Mouse (Mus musculus) G1E (cell line): ENCODE data around the gene Gm20422. TPM values are rescaled to one million over a fixed set of nuclear protein-coding genes. Genes with fewer than 3 reads are reported as not detected.
"Not testable (repeated sequence)": the region's sequence is repeated elsewhere in the genome, so short reads cannot be mapped to it uniquely, and the experiment has no call there.

Experiments
- ATAC-seq: 2 replicates; pipeline ENCODE4 v1.8.0; 2016; ENCODE audit warnings: mild to moderate bottlenecking; ENCODE audit not compliant: insufficient number of reproducible peaks, poor library complexity, low FRiP score, severe bottlenecking; ENCODE audit errors: extremely low read depth
- DNase-seq: peaks from one replicate; pipeline ENCODE4 v3.0.0; 2012; ENCODE audit warnings: low spot score
- H3K27me3 ChIP-seq: 2 replicates; pipeline ENCODE4 v1.6.1; 2012; ENCODE audit warnings: mild to moderate bottlenecking, low read length, inconsistent platforms; ENCODE audit not compliant: insufficient read depth
- H3K36me3 ChIP-seq: replicated peaks from 2 replicates; pipeline ENCODE3; 2012; ENCODE audit warnings: mild to moderate bottlenecking, inconsistent platforms
- H3K4me1 ChIP-seq: 2 replicates; pipeline ENCODE4 v1.6.1; 2012; ENCODE audit warnings: low read depth, low read length, inconsistent platforms, mixed read lengths; ENCODE audit not compliant: insufficient read depth
- H3K4me3 ChIP-seq: 2 replicates; pipeline ENCODE4 v1.5.1; 2012; ENCODE audit warnings: low read depth, mild to moderate bottlenecking, inconsistent platforms, low read length, moderate library complexity, mixed read lengths
- H3K9me3 ChIP-seq: replicated peaks from 2 replicates; pipeline ENCODE4 v1.6.1; 2012; ENCODE audit warnings: inconsistent platforms
- CTCF ChIP-seq: IDR thresholded peaks from 2 replicates; pipeline ENCODE4 v1.5.1; 2012; ENCODE audit warnings: low read depth, low read length, inconsistent platforms, mixed read lengths
- GATA1 ChIP-seq: IDR thresholded peaks from 2 replicates; pipeline ENCODE4 v1.6.1; 2012; ENCODE audit warnings: borderline replicate concordance, low read length, inconsistent platforms, mixed read lengths
- GATA2 ChIP-seq: IDR thresholded peaks from 2 replicates; pipeline ENCODE4 v1.6.1; 2012; ENCODE audit warnings: low read depth, low read length, inconsistent platforms, borderline replicate concordance
- POLR2AphosphoS5 ChIP-seq: IDR thresholded peaks from 2 replicates; pipeline ENCODE4 v1.6.1; 2012; ENCODE audit warnings: low read depth, low read length, inconsistent platforms; ENCODE audit not compliant: insufficient replicate concordance
- TAL1 ChIP-seq: conservative IDR thresholded peaks from 2 replicates; pipeline ENCODE4 v1.6.1; 2012; ENCODE audit warnings: low read depth, low read length, inconsistent platforms, mixed read lengths
- polyA plus RNA-seq: library from polyadenylated mRNA; stranded (reverse); fragments of >175 nt; gene quantifications from 2 replicates; pipeline ENCODE4 v1.2.3, GENCODE M21; 2012
- total RNA-seq, 2 experiments: library from RNA; stranded (forward) in 1 of 2; stranded (reverse) in 1 of 2; fragments of 200-1000 nt in 1 of 2; fragments of >200 nt in 1 of 2; fragmentation: Nextera tagmentation in 1 of 2; gene quantifications; 2 replicates each; pipeline ENCODE4 v1.2.3; 2014 to 2017

Gene Gm20422
- total and polyA plus RNA-seq, 3 experiments, result 0.38 to 1.4 TPM; not detected in 1

DNA sequence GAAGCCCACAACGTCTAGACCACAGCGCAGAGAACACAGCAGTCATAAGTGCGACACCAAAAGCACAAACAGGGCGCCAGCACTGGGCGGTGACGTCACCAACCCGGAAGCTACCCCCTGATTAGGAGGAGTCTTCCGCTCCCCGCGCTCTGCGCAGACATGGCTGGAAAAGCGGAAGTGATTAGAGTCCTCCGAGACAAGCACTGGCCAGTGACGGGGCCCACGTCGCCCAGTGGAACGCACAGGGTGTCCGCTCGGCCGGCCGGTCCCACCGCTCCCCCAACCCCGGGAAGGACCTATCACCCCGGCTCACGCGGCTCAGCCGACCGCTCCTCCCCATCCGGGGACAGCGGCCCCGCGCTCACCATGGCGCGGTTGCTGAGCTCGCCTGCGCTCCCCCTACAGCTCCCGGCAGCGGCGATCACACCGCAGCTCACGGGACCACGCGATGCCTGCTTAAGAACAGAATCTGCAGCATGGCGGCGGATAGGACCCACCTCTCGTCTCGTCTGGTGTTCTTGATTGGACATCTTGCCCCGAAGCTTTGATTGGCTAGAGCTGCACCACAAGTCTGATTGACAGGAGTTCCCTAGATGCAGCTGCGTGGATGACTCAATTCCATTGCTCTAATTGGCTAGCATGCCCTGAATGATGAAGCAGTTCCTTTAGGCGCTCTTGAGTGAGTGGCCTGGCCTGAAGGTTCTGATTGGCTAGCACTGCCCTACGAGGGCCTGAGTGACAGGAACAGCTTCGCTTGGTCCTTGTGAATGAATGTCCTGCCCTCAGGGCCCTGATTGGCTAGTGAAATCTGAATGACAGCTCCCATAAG lies 58.1 kb downstream of the Gm20422 start:
- DNase-seq (peak; percentile 94), ATAC-seq (peak; percentile 97)
- H3K36me3 ChIP-seq, result peaks cover 29% of the 10 kb centered on the region
- no peaks in the 10 kb centered on the region for H3K9me3 ChIP-seq
- TF ChIP-seq POLR2AphosphoS5 (peak; percentile 84; the same call in 1 of the 2 replicates), CTCF (no peak), GATA1 (no peak), TAL1 (no peak), GATA2 (no peak)
- peak overlapping the region; percentile 99 for H3K4me3 ChIP-seq
- H3K27me3 ChIP-seq, result peaks cover 3% of the 10 kb centered on the region; the same call in 1 of the 2 replicates
- H3K4me1 ChIP-seq, result peaks cover 28% of the 10 kb centered on the region

DNA sequence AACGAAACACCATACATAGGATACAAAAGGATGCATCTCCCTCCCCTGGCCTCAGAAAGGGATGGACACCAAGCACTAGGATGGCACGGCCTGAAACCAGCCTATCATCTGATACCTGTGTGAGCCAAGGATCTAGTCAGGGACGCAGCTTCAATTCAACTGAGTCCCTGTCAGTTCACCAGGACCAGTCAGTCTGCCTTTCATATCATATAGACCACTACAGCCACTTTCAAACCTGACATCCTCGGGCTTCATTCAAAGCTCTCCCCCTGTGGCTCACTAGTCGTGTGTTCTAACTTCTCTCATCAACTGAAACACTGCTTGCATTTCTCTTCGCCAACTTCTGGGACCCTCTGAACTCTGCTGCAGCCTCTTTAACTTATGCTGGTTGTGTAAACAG lies 59.3 kb downstream of the Gm20422 start:
- Histone ChIP-seq H3K36me3 (peaks cover 39% of the 10 kb centered on the region), H3K4me3 (peak overlapping the region; percentile 59; the same call in 1 of the 2 replicates), H3K27me3 (peaks cover 3% of the 10 kb centered on the region; the same call in 1 of the 2 replicates), H3K4me1 (peaks cover 28% of the 10 kb centered on the region), H3K9me3 (no peaks in the 10 kb centered on the region)
- no peak for DNase-seq
- TF ChIP-seq GATA1, result no peak
- no peak for TF ChIP-seq TAL1
- no peak for TF ChIP-seq POLR2AphosphoS5
- no peak for TF ChIP-seq CTCF
- no peak for TF ChIP-seq GATA2
- ATAC-seq, result no peak

DNA sequence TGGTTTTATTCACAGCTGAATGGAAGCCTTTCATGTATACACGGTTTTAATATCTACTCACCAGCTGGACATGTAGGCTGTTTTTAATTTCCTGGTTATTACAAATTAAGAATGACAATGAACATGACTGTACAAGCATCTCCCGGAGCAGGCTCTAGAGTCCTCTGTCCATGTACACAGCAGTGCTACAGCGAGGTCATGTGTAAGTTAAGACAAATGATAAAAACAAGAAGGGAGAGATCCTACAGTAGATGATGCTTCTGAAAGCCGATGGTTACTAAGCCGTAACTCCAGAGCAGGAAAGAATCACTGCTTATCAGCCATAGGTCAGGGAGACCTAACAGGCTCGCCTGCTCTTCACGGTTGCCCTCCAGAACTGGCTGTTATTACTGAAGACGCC lies 61.2 kb downstream of the Gm20422 start:
- Histone ChIP-seq H3K9me3 (peaks cover 7% of the 10 kb centered on the region), H3K4me1 (peaks cover 28% of the 10 kb centered on the region), H3K27me3 (no peaks in the 10 kb centered on the region), H3K36me3 (peaks cover 58% of the 10 kb centered on the region), H3K4me3 (no peak overlapping the region)
- DNase-seq, result no peak
- no peak for ATAC-seq
- no peak for TF ChIP-seq CTCF
- no peak for TF ChIP-seq GATA2
- no peak for TF ChIP-seq TAL1
- TF ChIP-seq POLR2AphosphoS5, result no peak
- TF ChIP-seq GATA1, result no peak

DNA sequence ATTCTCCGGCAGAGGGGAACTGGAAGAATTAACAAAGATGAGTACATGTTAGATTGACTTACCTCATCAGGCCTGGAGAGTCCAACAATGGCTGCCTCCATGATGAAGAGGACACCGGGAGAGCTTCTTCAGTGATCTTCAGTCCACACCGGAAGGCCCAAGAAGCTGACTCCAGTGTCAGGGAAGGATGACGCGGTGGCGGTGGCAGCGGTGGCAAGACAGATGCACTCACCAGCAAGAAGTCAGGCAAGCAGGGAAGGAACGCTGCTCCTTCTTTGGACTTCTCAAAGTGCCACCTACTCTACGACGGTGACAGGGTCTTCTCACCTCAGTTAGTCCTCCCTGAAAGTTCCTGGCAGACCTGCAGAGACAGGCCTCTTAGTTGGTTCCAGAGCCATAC lies 64.1 kb downstream of the Gm20422 start, which contains the start of gene Zfp869:
TSS of gene Zfp869 (minus strand) at position 101 of the 400 bp plus-strand sequence.
- not testable (repeated sequence) for H3K4me3 ChIP-seq, DNase-seq, ATAC-seq, H3K27me3 ChIP-seq
- H3K36me3 ChIP-seq, result peaks cover 86% of the 10 kb centered on the region
- peaks cover 26% of the 10 kb centered on the region for H3K9me3 ChIP-seq
- peaks cover 22% of the 10 kb centered on the region for H3K4me1 ChIP-seq

DNA sequence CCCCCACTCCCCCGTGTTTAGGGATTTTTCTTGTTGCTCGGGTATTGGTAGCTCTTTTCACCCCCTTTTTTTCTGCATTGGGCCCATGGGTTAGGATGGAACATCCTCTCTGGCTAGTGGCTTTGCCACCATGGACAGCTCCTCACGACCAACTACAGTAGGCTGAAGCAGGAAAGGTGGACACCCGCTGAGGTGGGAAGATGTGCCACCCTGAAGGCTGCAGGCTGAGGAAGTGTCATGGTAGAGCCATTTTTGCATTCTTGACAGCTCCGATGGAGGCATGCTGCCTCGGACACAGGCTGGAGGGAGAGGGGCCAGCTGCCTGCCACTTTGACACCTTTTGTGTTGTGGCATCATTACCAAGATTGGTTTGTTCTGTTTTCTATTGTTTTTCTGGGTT lies 72.9 kb downstream of the Gm20422 start:
- TF ChIP-seq GATA1, result no peak
- no peak for TF ChIP-seq TAL1
- no peak for TF ChIP-seq GATA2
- no peak for TF ChIP-seq POLR2AphosphoS5
- TF ChIP-seq CTCF, result no peak
- peaks cover 20% of the 10 kb centered on the region for H3K9me3 ChIP-seq
- peaks cover 38% of the 10 kb centered on the region for H3K36me3 ChIP-seq
- ATAC-seq, result no peak
- no peak for DNase-seq
- no peak overlapping the region for H3K4me3 ChIP-seq
- no peaks in the 10 kb centered on the region for H3K27me3 ChIP-seq
- H3K4me1 ChIP-seq, result no peaks in the 10 kb centered on the region

Other genes with a start within 250 kb of the Gm20422 start
- 52.1 and 63.8 TPM in 2 replicates for gene Zfp868, start 149.3 kb downstream of the Gm20422 start, total RNA-seq (2014; fragmentation: Nextera tagmentation)
- 27.4 and 28.5 TPM in 2 replicates for gene Zfp868, start 149.3 kb downstream of the Gm20422 start, total RNA-seq (2017)
- gene Zfp868, start 149.3 kb downstream of the Gm20422 start, polyA plus RNA-seq, result 1.0 and 1.6 TPM in 2 replicates
- 0.29 and 0.53 TPM in 2 replicates for gene Zfp964, start 120.4 kb downstream of the Gm20422 start, total RNA-seq (2014; fragmentation: Nextera tagmentation)
- gene Zfp964, start 120.4 kb downstream of the Gm20422 start, total RNA-seq (2017), result 0.16 and 0.29 TPM in 2 replicates
- gene Zfp964, start 120.4 kb downstream of the Gm20422 start, polyA plus RNA-seq, result not detected in 2 replicates
- gene Zfp869, start 64.2 kb downstream of the Gm20422 start, total RNA-seq (2014; fragmentation: Nextera tagmentation), result 34.8 and 41.2 TPM in 2 replicates
- gene Zfp869, start 64.2 kb downstream of the Gm20422 start, total RNA-seq (2017), result 33.6 and 37.9 TPM in 2 replicates
- 1.3 and 1.4 TPM in 2 replicates for gene Zfp869, start 64.2 kb downstream of the Gm20422 start, polyA plus RNA-seq
- gene Zfp963, start 24.9 kb downstream of the Gm20422 start, total RNA-seq (2014; fragmentation: Nextera tagmentation), result 13.4 and 16.4 TPM in 2 replicates
- gene Zfp963, start 24.9 kb downstream of the Gm20422 start, total RNA-seq (2017), result 6.7 and 7.5 TPM in 2 replicates
- gene Zfp963, start 24.9 kb downstream of the Gm20422 start, polyA plus RNA-seq, result 0.45 and 0.51 TPM in 2 replicates
- gene Atp13a1, start 16.3 kb upstream of the Gm20422 start, total RNA-seq (2014; fragmentation: Nextera tagmentation), result 27.8 and 29.8 TPM in 2 replicates
- gene Atp13a1, start 16.3 kb upstream of the Gm20422 start, total RNA-seq (2017), result 17.8 and 23.8 TPM in 2 replicates
- gene Atp13a1, start 16.3 kb upstream of the Gm20422 start, polyA plus RNA-seq, result 40.7 and 43.6 TPM in 2 replicates
- gene Zfp866, start 16.3 kb upstream of the Gm20422 start, total RNA-seq (2014; fragmentation: Nextera tagmentation), result 32.8 and 36.6 TPM in 2 replicates
- 35.3 and 35.4 TPM in 2 replicates for gene Zfp866, start 16.3 kb upstream of the Gm20422 start, total RNA-seq (2017)
- gene Zfp866, start 16.3 kb upstream of the Gm20422 start, polyA plus RNA-seq, result 1.2 and 1.9 TPM in 2 replicates
- gene Gmip, start 33.8 kb upstream of the Gm20422 start, total RNA-seq (2014; fragmentation: Nextera tagmentation), result 60.0 and 61.2 TPM in 2 replicates
- 45.2 and 48.0 TPM in 2 replicates for gene Gmip, start 33.8 kb upstream of the Gm20422 start, total RNA-seq (2017)
- 53.2 and 85.2 TPM in 2 replicates for gene Gmip, start 33.8 kb upstream of the Gm20422 start, polyA plus RNA-seq
- gene Lpar2, start 47.5 kb upstream of the Gm20422 start, total RNA-seq (2014; fragmentation: Nextera tagmentation), result 2.5 and 4.3 TPM in 2 replicates
- 1.5 and 1.8 TPM in 2 replicates for gene Lpar2, start 47.5 kb upstream of the Gm20422 start, total RNA-seq (2017)
- gene Lpar2, start 47.5 kb upstream of the Gm20422 start, polyA plus RNA-seq, result 0.65 and 0.69 TPM in 2 replicates
- 2.0 and 2.2 TPM in 2 replicates for gene Pbx4, start 57.6 kb upstream of the Gm20422 start, total RNA-seq (2014; fragmentation: Nextera tagmentation)
- 3.7 and 4.4 TPM in 2 replicates for gene Pbx4, start 57.6 kb upstream of the Gm20422 start, total RNA-seq (2017)
- gene Pbx4, start 57.6 kb upstream of the Gm20422 start, polyA plus RNA-seq, result 2.0 and 2.8 TPM in 2 replicates
- gene Cilp2, start 112.8 kb upstream of the Gm20422 start, total RNA-seq (2014; fragmentation: Nextera tagmentation), result not detected in 2 replicates
- under 0.01 TPM in 1 of 2 replicates, not detected in the other for gene Cilp2, start 112.8 kb upstream of the Gm20422 start, total RNA-seq (2017)
- 0.01 and 0.03 TPM in 2 replicates for gene Cilp2, start 112.8 kb upstream of the Gm20422 start, polyA plus RNA-seq
- not detected in 2 replicates for gene Tssk6, start 127.3 kb upstream of the Gm20422 start, total RNA-seq (2014; fragmentation: Nextera tagmentation)
- 0.22 TPM in 1 of 2 replicates, not detected in the other for gene Tssk6, start 127.3 kb upstream of the Gm20422 start, total RNA-seq (2017)
- 0.12 and 0.15 TPM in 2 replicates for gene Tssk6, start 127.3 kb upstream of the Gm20422 start, polyA plus RNA-seq
- gene Ndufa13, start 127.7 kb upstream of the Gm20422 start, total RNA-seq (2014; fragmentation: Nextera tagmentation), result 64.6 and 85.0 TPM in 2 replicates
- 111 and 124 TPM in 2 replicates for gene Ndufa13, start 127.7 kb upstream of the Gm20422 start, total RNA-seq (2017)
- gene Ndufa13, start 127.7 kb upstream of the Gm20422 start, polyA plus RNA-seq, result 119 and 158 TPM in 2 replicates
- gene Yjefn3, start 127.8 kb upstream of the Gm20422 start, total RNA-seq (2014; fragmentation: Nextera tagmentation), result 7.3 TPM in 1 of 2 replicates, not detected in the other
- gene Yjefn3, start 127.8 kb upstream of the Gm20422 start, total RNA-seq (2017), result 2.1 TPM in 2 replicates
- gene Yjefn3, start 127.8 kb upstream of the Gm20422 start, polyA plus RNA-seq, result 1.8 and 2.3 TPM in 2 replicates
- 99.3 and 101 TPM in 2 replicates for gene Gatad2a, start 221.5 kb upstream of the Gm20422 start, total RNA-seq (2014; fragmentation: Nextera tagmentation)
- gene Gatad2a, start 221.5 kb upstream of the Gm20422 start, total RNA-seq (2017), result 44.4 and 52.2 TPM in 2 replicates
- gene Gatad2a, start 221.5 kb upstream of the Gm20422 start, polyA plus RNA-seq, result 104 and 139 TPM in 2 replicates